Mouse (Mus musculus) heart, postnatal 14 days (tissue): ENCODE measurements around the gene Ccdc187. TPM values are rescaled to one million over a fixed set of nuclear protein-coding genes. Genes with fewer than 3 reads are reported as not detected.

Source experiments
- DNase-seq, 2 experiments: peaks; one replicate each; pipeline ENCODE4 v3.0.0; 2021 to 2022
- intact Hi-C: fragments of 180-260 bp; cut with DNase I; formaldehyde crosslinking; loops from one replicate; pipeline ENCODE4 v1.15.1; 2025
- total RNA-seq, 2 experiments: library from RNA; stranded (reverse); gene quantifications; 2 replicates each; pipeline ENCODE4 v1.2.3; 2021

Gene Ccdc187
- total RNA-seq, 2 experiments from 2014 or later: 0.10 to 0.17 TPM

- no peak for DNase-seq
- intact Hi-C loops: no loop called here
Measured at GRCm38 (mm10) chr2:26298208-26298855, 4.0 kb upstream of the Ccdc187 start.

GRCm38 (mm10) chr2:26296606-26297195 is 2.3 kb upstream of the Ccdc187 start:
- intact Hi-C loops: no loop called here
- no peak for DNase-seq

- DNase-seq: no peak
- intact Hi-C loops: no loop called here
Measured at GRCm38 (mm10) chr2:26290133-26290532, 4.2 kb downstream of the Ccdc187 start.

GRCm38 (mm10) chr2:26286391-26286790 is 8.0 kb downstream of the Ccdc187 start:
- DNase-seq: no peak
- intact Hi-C loops: no loop called here

- DNase-seq: peak; percentile 31 to 54
- intact Hi-C loops: no loop called here
Measured at GRCm38 (mm10) chr2:26285804-26286203, 8.6 kb downstream of the Ccdc187 start.

GRCm38 (mm10) chr2:26280594-26280993 is 13.8 kb downstream of the Ccdc187 start:
- intact Hi-C loops: no loop called here
- no peak for DNase-seq

- intact Hi-C loops: loop anchor here (10.0 kb wide), 1 partner anchor 225 kb away; no protein-coding TSS in a partner anchor
- no peak for DNase-seq
Measured at GRCm38 (mm10) chr2:26279712-26280111, 14.6 kb downstream of the Ccdc187 start.

GRCm38 (mm10) chr2:26273611-26274010 is 20.7 kb downstream of the Ccdc187 start:
- intact Hi-C loops: loop anchor here (1.0 to 10.0 kb wide), 3 partner anchors 91 to 219 kb away; no protein-coding TSS in a partner anchor
- DNase-seq: peak; percentile 63 to 72

- intact Hi-C loops: no loop called here
- no peak for DNase-seq
Measured at GRCm38 (mm10) chr2:26268216-26268615, 26.1 kb downstream of the Ccdc187 start.

- intact Hi-C loops: no loop called here
- no peak for DNase-seq
Measured at GRCm38 (mm10) chr2:26266066-26266742, 28.2 kb downstream of the Ccdc187 start.

GRCm38 (mm10) chr2:26265095-26265494 is 29.3 kb downstream of the Ccdc187 start:
- intact Hi-C loops: no loop called here
- DNase-seq: peak; percentile 10 to 29

GRCm38 (mm10) chr2:26264646-26265045 is 29.7 kb downstream of the Ccdc187 start:
- no peak for DNase-seq
- intact Hi-C loops: no loop called here

GRCm38 (mm10) chr2:26257315-26258096 is 36.9 kb downstream of the Ccdc187 start:
- intact Hi-C loops: no loop called here
- no peak for DNase-seq

GRCm38 (mm10) chr2:26254816-26255215 is 39.5 kb downstream of the Ccdc187 start:
- no peak for DNase-seq
- intact Hi-C loops: no loop called here

- no peak for DNase-seq
- intact Hi-C loops: no loop called here
Measured at GRCm38 (mm10) chr2:26252514-26253206, 41.7 kb downstream of the Ccdc187 start.

GRCm38 (mm10) chr2:26247531-26247930 is 46.8 kb downstream of the Ccdc187 start:
- intact Hi-C loops: no loop called here
- DNase-seq: peak; percentile 9 to 25

GRCm38 (mm10) chr2:26240841-26241240 is 53.5 kb downstream of the Ccdc187 start:
- intact Hi-C loops: no loop called here

GRCm38 (mm10) chr2:26240330-26240729 is 54.0 kb downstream of the Ccdc187 start:
- intact Hi-C loops: no loop called here
- DNase-seq: no peak

More at GRCm38 (mm10) chr2:26240841-26241240, 53.5 kb downstream of the Ccdc187 start:
- no peak for DNase-seq

- peak; percentile 89 to 94 for DNase-seq
- intact Hi-C loops: no loop called here
Measured at GRCm38 (mm10) chr2:26237290-26237782, 57.0 kb downstream of the Ccdc187 start, which contains the start of gene Qsox2. Gene Qsox2 (minus strand): TSS chr2:26237525.
